Mouse (Mus musculus) heart, embryonic 14.5 days (tissue): Measurements from ENCODE around the gene Bmp7. TPM values are rescaled to one million over a fixed set of nuclear protein-coding genes. Genes with fewer than 3 reads are reported as not detected.
A peak's percentile ranks its signal among the peaks of the same experiment; 100 is the strongest.

ENCODE experiments used
- ATAC-seq: fragments of 200-750 bp; cut with Nextera tagmentation; 2 replicates; pipeline ENCODE4 v1.8.0; 2017; ENCODE audit warnings: low read depth, moderate TSS enrichment; ENCODE audit not compliant: insufficient number of reproducible peaks, insufficient read depth, low FRiP score
- H3K27ac ChIP-seq, 2 experiments: fragments of 200-500 bp in 1 of 2; fragments of 300-500 bp in 1 of 2; sonication (generic) in 1 of 2; replicated peaks in 1 of 2; 2 replicates each; pipeline ENCODE4 v1.5.1; 2012 to 2014; ENCODE audit warnings: low read depth in 2 of 2, low read length in 2 of 2, control low read depth in 1 of 2, mild to moderate bottlenecking in 1 of 2, mixed read lengths in 1 of 2; ENCODE audit not compliant: control insufficient read depth in 1 of 2, insufficient read depth in 1 of 2
- H3K27me3 ChIP-seq: fragments of 300-500 bp; sonication (generic); 2 replicates; pipeline ENCODE4 v1.6.1; 2014; ENCODE audit warnings: mild to moderate bottlenecking, low read length, control low read depth; ENCODE audit not compliant: control insufficient read depth, insufficient read depth
- H3K36me3 ChIP-seq: fragments of 300-500 bp; sonication (generic); 2 replicates; pipeline ENCODE4 v1.6.1; 2014; ENCODE audit warnings: mild to moderate bottlenecking, control low read depth, low read length, mixed read lengths; ENCODE audit not compliant: control insufficient read depth, insufficient read depth
- H3K4me1 ChIP-seq, 2 experiments: fragments of 200-500 bp in 1 of 2; fragments of 300-500 bp in 1 of 2; sonication (generic) in 1 of 2; 2 replicates each; pipeline ENCODE4 v1.6.1; 2012 to 2014; ENCODE audit warnings: low read length in 2 of 2, control low read depth in 1 of 2, mixed read lengths in 1 of 2; ENCODE audit not compliant: control insufficient read depth in 2 of 2, insufficient read depth in 2 of 2
- H3K4me2 ChIP-seq: fragments of 300-500 bp; sonication (generic); 2 replicates; pipeline ENCODE4 v1.6.1; 2014; ENCODE audit warnings: mild to moderate bottlenecking, low read length
- H3K4me3 ChIP-seq, 2 experiments: fragments of 200-500 bp in 1 of 2; fragments of 300-500 bp in 1 of 2; sonication (generic) in 1 of 2; 2 replicates each; pipeline ENCODE4 v1.5.1; 2012 to 2014; ENCODE audit warnings: low read length in 2 of 2, mild to moderate bottlenecking in 2 of 2, control low read depth in 1 of 2, low read depth in 1 of 2, moderate library complexity in 1 of 2; ENCODE audit not compliant: control insufficient read depth in 1 of 2, insufficient read depth in 1 of 2
- H3K9ac ChIP-seq: fragments of 300-500 bp; sonication (generic); 2 replicates; pipeline ENCODE4 v1.6.1; 2014; ENCODE audit warnings: mild to moderate bottlenecking, low read length
- H3K9me3 ChIP-seq: fragments of 300-500 bp; sonication (generic); 2 replicates; pipeline ENCODE4 v1.6.1; 2016; ENCODE audit warnings: low read length, control low read depth; ENCODE audit not compliant: control insufficient read depth
- WGBS: fragments of 180-500 bp; shearing (Covaris S2); extraction: QIAGEN DNeasy Blood & Tissue Kit; methylation state at CpG from one replicate; pipeline ENCODE4 v1.1.7; 2014; 5-methylcytosine and 5-hydroxymethylcytosine counted together
- polyA plus RNA-seq: library from polyadenylated mRNA; unstranded; fragments of >200 nt; fragmentation: Nextera tagmentation; extraction: Ambion mirVana; gene quantifications from 2 replicates; pipeline ENCODE4 v1.2.1, GENCODE M21; 2014

The Bmp7 gene
- polyA plus RNA-seq, 1 experiment from 2014 or later: 50.5 TPM

- H3K9ac ChIP-seq: no peak overlapping the region
- H3K27ac ChIP-seq: 0 out of 4 replicates have a peak overlapping the region, but pooled peaks of 1 of the 2 experiments have one; percentile 3
- H3K4me2 ChIP-seq: no peak overlapping the region
- H3K36me3 ChIP-seq: no peaks in the 10 kb centered on the region
- no peak for ATAC-seq
- WGBS: 72% methylated on average over 4 of the region's 4 CpGs
- no peak overlapping the region for H3K4me3 ChIP-seq
- H3K9me3 ChIP-seq: no peaks in the 10 kb centered on the region
- H3K27me3 ChIP-seq: no peaks in the 10 kb centered on the region
- peaks cover 46 to 78% of the 10 kb centered on the region in 2 experiments for H3K4me1 ChIP-seq
These were observed 13.8 kb downstream of the Bmp7 start for GRCm38 (mm10) chr2:172926311-172926710.

DNA sequence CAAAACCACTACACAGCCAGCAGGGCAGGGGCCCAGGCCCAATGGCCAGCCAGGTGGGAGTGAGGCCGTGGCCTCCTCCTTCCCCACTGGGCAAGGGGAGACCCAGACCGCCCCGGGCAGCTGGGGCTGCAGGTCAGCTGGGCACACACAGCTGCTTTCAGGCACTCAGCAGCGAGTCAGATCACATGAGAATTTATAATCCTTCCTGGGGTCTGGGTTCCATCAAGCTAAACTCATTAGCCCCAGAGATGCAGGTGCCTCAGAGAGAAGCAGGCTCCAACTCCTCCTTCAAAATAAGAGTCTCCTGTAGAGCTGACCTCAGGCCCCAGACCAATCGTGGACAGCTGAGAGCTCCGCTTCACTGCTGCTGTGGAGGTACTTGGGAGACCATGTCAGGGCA is 15.2 kb downstream of the Bmp7 start:
- no peaks in the 10 kb centered on the region for H3K9me3 ChIP-seq
- peak overlapping the region; percentile 72 to 74 for H3K27ac ChIP-seq
- H3K27me3 ChIP-seq: no peaks in the 10 kb centered on the region
- 13% methylated on average over 6 of the region's 6 CpGs for WGBS
- H3K4me2 ChIP-seq: peak overlapping the region; percentile 21; the same call in 1 of the 2 replicates
- peak overlapping the region; percentile 36; the same call in 1 of the 2 replicates for H3K9ac ChIP-seq
- H3K4me1 ChIP-seq: peaks cover 36 to 71% of the 10 kb centered on the region in 2 experiments
- H3K4me3 ChIP-seq: no peak overlapping the region
- H3K36me3 ChIP-seq: no peaks in the 10 kb centered on the region
- no peak; the same call in 1 of the 2 replicates for ATAC-seq

DNA sequence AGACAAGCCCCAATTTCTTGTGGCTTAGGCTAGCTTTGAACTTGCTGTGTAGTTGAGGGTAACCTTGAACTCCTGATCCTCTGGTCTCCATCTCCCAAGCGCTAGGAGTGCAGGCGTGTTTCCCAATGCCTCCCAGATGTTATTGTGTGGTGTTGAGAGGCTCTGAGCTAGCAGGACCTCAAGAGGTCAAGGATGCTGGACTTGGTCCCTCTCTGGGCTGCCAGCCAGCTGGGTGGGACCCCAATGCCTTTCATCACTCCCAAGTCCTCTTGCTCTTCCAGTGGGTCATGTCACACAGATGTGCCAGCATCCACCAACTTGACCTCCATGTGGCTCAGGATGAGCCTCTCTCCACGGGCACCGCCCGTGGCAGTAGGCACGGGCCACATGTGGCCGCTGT is 16.9 kb downstream of the Bmp7 start:
- H3K27me3 ChIP-seq: no peaks in the 10 kb centered on the region
- H3K36me3 ChIP-seq: no peaks in the 10 kb centered on the region
- H3K27ac ChIP-seq: peak overlapping the region in 1 of 2 experiments; percentile 41; a peak in 1 of 4 replicates
- H3K9ac ChIP-seq: no peak overlapping the region
- peaks cover 27 to 57% of the 10 kb centered on the region in 2 experiments for H3K4me1 ChIP-seq
- 54% methylated on average over 7 of the region's 7 CpGs for WGBS
- ATAC-seq: no peak
- no peak overlapping the region for H3K4me2 ChIP-seq
- H3K4me3 ChIP-seq: no peak overlapping the region
- no peaks in the 10 kb centered on the region for H3K9me3 ChIP-seq

GRCm38 (mm10) chr2:172922597-172922996 is 17.5 kb downstream of the Bmp7 start:
- H3K27ac ChIP-seq: peak overlapping the region in 1 of 2 experiments; percentile 41; a peak in 1 of 4 replicates
- H3K9ac ChIP-seq: no peak overlapping the region; the same call in 1 of the 2 replicates
- H3K4me2 ChIP-seq: no peak overlapping the region
- ATAC-seq: no peak
- no peaks in the 10 kb centered on the region for H3K9me3 ChIP-seq
- 55% methylated on average over 5 of the region's 5 CpGs for WGBS
- no peaks in the 10 kb centered on the region for H3K36me3 ChIP-seq
- H3K4me1 ChIP-seq: peaks cover 25 to 58% of the 10 kb centered on the region in 2 experiments
- H3K27me3 ChIP-seq: no peaks in the 10 kb centered on the region
- H3K4me3 ChIP-seq: no peak overlapping the region

DNA sequence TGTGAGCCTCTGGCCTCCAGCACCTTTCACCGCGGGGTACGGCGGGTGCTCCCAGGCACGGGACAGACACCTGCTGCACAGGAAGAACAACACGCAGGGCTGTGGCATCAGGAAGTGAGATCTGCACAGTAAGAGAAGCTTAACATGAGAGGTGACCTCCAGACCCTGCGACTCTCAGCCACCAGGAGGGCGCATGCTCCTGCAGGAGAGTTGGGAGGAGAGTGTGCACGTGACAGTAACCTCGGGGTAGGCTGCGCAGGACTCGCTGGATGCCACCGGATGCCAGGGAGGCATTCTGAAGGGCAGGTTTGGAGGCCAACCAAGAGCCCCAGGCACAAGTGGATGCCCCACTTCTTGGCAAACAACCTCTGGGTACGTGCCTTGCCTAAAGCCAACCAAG is 26.1 kb downstream of the Bmp7 start:
- 0 out of 4 replicates have a peak overlapping the region, but pooled peaks of 1 of the 2 experiments have one; percentile 47 for H3K27ac ChIP-seq
- no peak overlapping the region for H3K9ac ChIP-seq
- no peak overlapping the region for H3K4me3 ChIP-seq
- no peak overlapping the region for H3K4me2 ChIP-seq
- no peak for ATAC-seq
- peaks cover 37 to 47% of the 10 kb centered on the region in 2 experiments for H3K4me1 ChIP-seq
- H3K36me3 ChIP-seq: peaks cover 35% of the 10 kb centered on the region
- H3K27me3 ChIP-seq: no peaks in the 10 kb centered on the region
- no peaks in the 10 kb centered on the region for H3K9me3 ChIP-seq
- 72% methylated on average over 14 of the region's 14 CpGs for WGBS

GRCm38 (mm10) chr2:172911715-172912114 is 28.4 kb downstream of the Bmp7 start:
- Histone ChIP-seq H3K36me3 (peaks cover 35% of the 10 kb centered on the region), H3K4me2 (no peak overlapping the region), H3K4me3 (no peak overlapping the region), H3K27me3 (no peaks in the 10 kb centered on the region), H3K9me3 (no peaks in the 10 kb centered on the region), H3K9ac (peak overlapping the region; percentile 30; the same call in 1 of the 2 replicates), H3K4me1 (peaks cover 37 to 48% of the 10 kb centered on the region in 2 experiments), H3K27ac (peak overlapping the region; percentile 3 to 75; a peak in 2 of 4 replicates)
- no peak for ATAC-seq
- 35% methylated on average over 5 of the region's 5 CpGs for WGBS

DNA sequence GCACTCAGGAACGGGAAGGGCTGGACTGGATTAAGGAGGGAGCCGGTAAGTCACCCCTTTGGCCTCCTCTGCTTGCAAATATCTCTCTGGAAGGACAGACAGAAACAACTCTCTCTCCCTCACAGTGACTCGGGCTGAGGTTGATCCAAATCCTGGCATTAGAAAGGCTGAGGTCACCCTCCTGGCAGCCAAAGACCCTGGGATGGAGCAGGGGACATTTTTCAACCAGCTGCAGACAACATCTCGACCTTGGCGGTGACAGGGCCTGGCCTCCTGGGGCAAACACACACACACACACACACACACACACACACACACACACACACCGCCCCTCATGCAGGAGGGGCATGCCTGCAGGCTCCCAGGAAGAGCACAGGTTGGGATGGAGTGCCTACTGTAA is 29.0 kb downstream of the Bmp7 start:
- peaks cover 30% of the 10 kb centered on the region for H3K36me3 ChIP-seq
- peaks cover 43 to 54% of the 10 kb centered on the region in 2 experiments for H3K4me1 ChIP-seq
- no peak overlapping the region for H3K4me2 ChIP-seq
- no peaks in the 10 kb centered on the region for H3K9me3 ChIP-seq
- no peak for ATAC-seq
- peak overlapping the region; percentile 3 to 75; a peak in 2 of 4 replicates for H3K27ac ChIP-seq
- WGBS: 39% methylated on average over 6 of the region's 6 CpGs
- H3K27me3 ChIP-seq: no peaks in the 10 kb centered on the region
- no peak overlapping the region for H3K4me3 ChIP-seq
- peak overlapping the region; percentile 30; the same call in 1 of the 2 replicates for H3K9ac ChIP-seq

DNA sequence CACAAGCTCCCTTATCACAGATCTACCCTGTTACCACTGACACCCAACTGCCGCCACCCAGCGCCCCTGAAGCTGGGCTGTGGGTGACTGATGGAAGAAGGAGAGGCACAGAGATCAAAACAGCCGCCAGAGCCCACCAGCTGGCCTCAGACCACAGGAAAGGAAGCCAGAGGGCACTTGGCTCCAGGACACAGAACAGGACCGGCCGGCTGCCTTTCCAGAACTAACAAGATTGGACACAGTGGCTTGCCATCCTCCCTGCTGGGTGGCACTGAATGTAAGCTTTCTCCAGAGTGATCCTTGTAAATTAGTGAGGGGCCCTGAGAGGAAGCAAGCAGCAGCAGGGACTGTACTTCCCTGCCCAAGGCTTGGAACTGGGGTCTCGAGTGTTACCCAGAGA is 30.7 kb downstream of the Bmp7 start:
- 51% methylated on average over 6 of the region's 6 CpGs for WGBS
- Histone ChIP-seq H3K4me3 (no peak overlapping the region), H3K27ac (no peak overlapping the region), H3K9ac (no peak overlapping the region), H3K4me2 (no peak overlapping the region), H3K4me1 (peaks cover 52 to 69% of the 10 kb centered on the region in 2 experiments), H3K9me3 (no peaks in the 10 kb centered on the region), H3K27me3 (no peaks in the 10 kb centered on the region), H3K36me3 (peaks cover 20% of the 10 kb centered on the region)
- ATAC-seq: no peak
